Mouse (Mus musculus) E14TG2a.4 (cell line): Measurements from ENCODE around the gene Kbtbd13.

ENCODE experiments used
- H3K27me3 ChIP-seq: 2 replicates; pipeline ENCODE4 v1.6.1; 2014; ENCODE audit warnings: low read length, control low read depth; ENCODE audit not compliant: insufficient read depth
- H3K36me3 ChIP-seq: 2 replicates; pipeline ENCODE4 v1.6.1; 2014; ENCODE audit warnings: low read length, control low read depth; ENCODE audit not compliant: insufficient read depth
- H3K4me1 ChIP-seq: replicated peaks from 2 replicates; pipeline ENCODE4 v1.6.1; 2014; ENCODE audit warnings: low read depth, low read length, control low read depth
- H3K4me3 ChIP-seq: replicated peaks from 2 replicates; pipeline ENCODE4 v1.5.1; 2014; ENCODE audit warnings: mild to moderate bottlenecking, low read length
- H3K9me3 ChIP-seq: 2 replicates; pipeline ENCODE4 v1.6.1; 2014; ENCODE audit warnings: low read length, control low read depth
- CTCF ChIP-seq: conservative IDR thresholded peaks from 2 replicates; pipeline ENCODE4 v1.5.1; 2014; ENCODE audit warnings: low read length
- NANOG ChIP-seq: IDR thresholded peaks from 2 replicates; pipeline ENCODE4 v1.6.1; 2014; ENCODE audit warnings: borderline replicate concordance, low read length, mixed read lengths
- POU5F1 ChIP-seq: IDR thresholded peaks from 2 replicates; pipeline ENCODE4 v1.6.1; 2014; ENCODE audit warnings: low read length, borderline replicate concordance

Gene Kbtbd13

GRCm38 (mm10) chr9:65424393-65424792 is 32.9 kb upstream of the Kbtbd13 start:
- H3K9me3 ChIP-seq, result no peaks in the 10 kb centered on the region
- TF ChIP-seq POU5F1 (no peak), CTCF (no peak), NANOG (no peak)
- no peaks in the 10 kb centered on the region for H3K36me3 ChIP-seq
- peaks cover 18% of the 10 kb centered on the region for H3K4me1 ChIP-seq
- no peaks in the 10 kb centered on the region for H3K27me3 ChIP-seq
- no peak overlapping the region for H3K4me3 ChIP-seq

GRCm38 (mm10) chr9:65422760-65423501 is 31.5 kb upstream of the Kbtbd13 start, which contains the start of gene Slc51b:
Slc51b (minus strand) TSS chr9:65422955.
- Histone ChIP-seq H3K4me3 (no peak within 1 kb of the TSS), H3K36me3 (no peaks in the 10 kb centered on the region), H3K27me3 (no peaks in the 10 kb centered on the region), H3K9me3 (no peaks in the 10 kb centered on the region), H3K4me1 (peaks cover 18% of the 10 kb centered on the region)
- TF ChIP-seq NANOG (no peak), POU5F1 (no peak), CTCF (no peak)

- Histone ChIP-seq H3K36me3 (no peaks in the 10 kb centered on the region), H3K4me1 (peaks cover 15% of the 10 kb centered on the region), H3K4me3 (no peak overlapping the region), H3K9me3 (no peaks in the 10 kb centered on the region), H3K27me3 (no peaks in the 10 kb centered on the region; the same call in 1 of the 2 replicates)
- TF ChIP-seq POU5F1 (no peak), CTCF (0 out of 2 replicates have a peak, but pooled peaks have one; percentile 1)
Measured at GRCm38 (mm10) chr9:65419633-65420032, 28.2 kb upstream of the Kbtbd13 start.

GRCm38 (mm10) chr9:65417738-65418137 is 26.3 kb upstream of the Kbtbd13 start:
- Histone ChIP-seq H3K27me3 (peaks cover 6% of the 10 kb centered on the region), H3K36me3 (no peaks in the 10 kb centered on the region), H3K4me3 (no peak overlapping the region), H3K4me1 (0 out of 2 replicates have a peak, but pooled peaks cover 1% of the 10 kb centered on the region), H3K9me3 (no peaks in the 10 kb centered on the region)
- TF ChIP-seq NANOG (no peak), CTCF (no peak), POU5F1 (no peak)

GRCm38 (mm10) chr9:65411326-65411725 is 19.9 kb upstream of the Kbtbd13 start:
- peaks cover 21% of the 10 kb centered on the region for H3K27me3 ChIP-seq
- no peak overlapping the region for H3K4me3 ChIP-seq
- no peaks in the 10 kb centered on the region for H3K9me3 ChIP-seq
- TF ChIP-seq POU5F1 (no peak), CTCF (no peak), NANOG (no peak)
- 0 out of 2 replicates have a peak, but pooled peaks cover 5% of the 10 kb centered on the region for H3K4me1 ChIP-seq
- no peaks in the 10 kb centered on the region for H3K36me3 ChIP-seq

- TF ChIP-seq POU5F1 (no peak), CTCF (no peak), NANOG (no peak)
- no peak overlapping the region for H3K4me3 ChIP-seq
- H3K27me3 ChIP-seq, result peaks cover 21% of the 10 kb centered on the region
- H3K36me3 ChIP-seq, result no peaks in the 10 kb centered on the region
- H3K4me1 ChIP-seq, result 0 out of 2 replicates have a peak, but pooled peaks cover 5% of the 10 kb centered on the region
- H3K9me3 ChIP-seq, result no peaks in the 10 kb centered on the region
Measured at GRCm38 (mm10) chr9:65410378-65410777, 18.9 kb upstream of the Kbtbd13 start.

- no peaks in the 10 kb centered on the region for H3K36me3 ChIP-seq
- H3K9me3 ChIP-seq, result no peaks in the 10 kb centered on the region
- H3K4me3 ChIP-seq, result no peak overlapping the region
- H3K27me3 ChIP-seq, result peaks cover 22% of the 10 kb centered on the region
- TF ChIP-seq NANOG (no peak), CTCF (no peak), POU5F1 (no peak)
- H3K4me1 ChIP-seq, result 0 out of 2 replicates have a peak, but pooled peaks cover 5% of the 10 kb centered on the region
Measured at GRCm38 (mm10) chr9:65408871-65409295, 17.4 kb upstream of the Kbtbd13 start.

- Histone ChIP-seq H3K9me3 (no peaks in the 10 kb centered on the region), H3K4me1 (0 out of 2 replicates have a peak, but pooled peaks cover 5% of the 10 kb centered on the region), H3K27me3 (peaks cover 24% of the 10 kb centered on the region), H3K4me3 (no peak overlapping the region), H3K36me3 (no peaks in the 10 kb centered on the region)
- TF ChIP-seq NANOG (no peak), POU5F1 (no peak)
Measured at GRCm38 (mm10) chr9:65407861-65408260, 16.4 kb upstream of the Kbtbd13 start.

- TF ChIP-seq POU5F1, result no peak
- TF ChIP-seq NANOG, result no peak
- no peak for TF ChIP-seq CTCF
- Histone ChIP-seq H3K27me3 (peaks cover 28% of the 10 kb centered on the region), H3K9me3 (no peaks in the 10 kb centered on the region), H3K36me3 (no peaks in the 10 kb centered on the region), H3K4me1 (0 out of 2 replicates have a peak, but pooled peaks cover 5% of the 10 kb centered on the region), H3K4me3 (no peak overlapping the region)
Measured at GRCm38 (mm10) chr9:65407327-65407726, 15.9 kb upstream of the Kbtbd13 start.
